Mouse (Mus musculus) ovary, adult 18-20 months (tissue): ENCODE measurements around the gene Fbxo28.
"Not testable (repeated sequence)": the region's sequence is repeated elsewhere in the genome, so short reads cannot be mapped to it uniquely, and the experiment has no call there.

Experiments used
- DNase-seq: peaks from one replicate; pipeline ENCODE4 v3.0.0; 2022; ENCODE audit warnings: low spot score, mixed read lengths

The Fbxo28 gene

GRCm38 (mm10) chr1:182341993-182342392 lies 564 bp upstream of the Fbxo28 start:
- no peak for DNase-seq

DNA sequence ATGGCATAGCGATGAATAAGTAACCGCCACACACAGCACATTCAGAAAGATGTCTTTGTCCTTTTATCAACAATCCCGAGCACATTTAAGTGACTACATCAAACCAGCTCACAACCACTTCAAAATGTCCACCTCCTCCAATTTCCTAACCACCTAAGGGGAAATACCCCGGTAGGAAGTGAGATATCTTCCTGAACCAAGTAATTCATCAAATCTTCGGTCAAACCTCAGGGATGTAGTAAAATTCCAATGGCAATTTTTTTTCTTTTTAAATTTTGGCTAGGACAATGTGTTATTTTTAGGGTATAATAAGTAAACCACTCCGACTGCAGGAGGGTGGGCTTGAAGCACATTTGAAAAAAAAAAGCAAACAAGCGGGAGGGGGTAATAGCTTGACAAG lies 1.1 kb downstream of the Fbxo28 start:
- DNase-seq, result no peak

GRCm38 (mm10) chr1:182338961-182339565 lies 2.4 kb downstream of the Fbxo28 start:
- DNase-seq, result no peak

DNA sequence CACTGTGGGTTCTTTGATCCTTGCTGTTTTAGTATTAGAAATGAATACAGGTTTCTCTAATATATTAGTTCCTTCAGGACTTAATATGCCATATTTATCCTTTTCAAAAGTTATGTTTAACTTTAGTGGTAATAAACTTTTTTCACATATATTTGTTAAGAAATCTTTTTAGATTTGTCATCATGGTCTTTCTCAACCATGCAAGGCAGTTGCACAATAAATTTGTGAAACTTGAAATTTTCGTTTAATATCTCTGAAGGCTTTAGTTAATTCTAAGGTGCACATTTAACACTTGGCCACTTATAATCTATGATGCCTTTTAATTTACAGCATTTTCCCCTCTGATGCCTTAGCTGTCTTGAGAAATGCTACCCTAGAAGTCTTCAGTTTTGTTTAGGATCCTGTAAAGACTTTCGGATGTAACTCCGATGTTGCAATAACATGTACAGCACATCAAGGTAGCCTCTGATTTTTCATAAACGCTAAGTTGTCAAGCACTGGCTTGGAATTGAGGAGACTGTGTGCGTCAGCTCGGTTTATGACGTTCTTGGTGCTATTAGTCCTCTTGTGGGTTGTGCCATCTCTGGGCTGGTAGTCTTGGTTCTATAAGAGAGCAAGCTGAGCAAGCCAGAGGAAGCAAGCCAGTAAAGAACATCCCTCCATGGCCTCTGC lies 7.5 kb downstream of the Fbxo28 start:
- DNase-seq, result no peak

DNA sequence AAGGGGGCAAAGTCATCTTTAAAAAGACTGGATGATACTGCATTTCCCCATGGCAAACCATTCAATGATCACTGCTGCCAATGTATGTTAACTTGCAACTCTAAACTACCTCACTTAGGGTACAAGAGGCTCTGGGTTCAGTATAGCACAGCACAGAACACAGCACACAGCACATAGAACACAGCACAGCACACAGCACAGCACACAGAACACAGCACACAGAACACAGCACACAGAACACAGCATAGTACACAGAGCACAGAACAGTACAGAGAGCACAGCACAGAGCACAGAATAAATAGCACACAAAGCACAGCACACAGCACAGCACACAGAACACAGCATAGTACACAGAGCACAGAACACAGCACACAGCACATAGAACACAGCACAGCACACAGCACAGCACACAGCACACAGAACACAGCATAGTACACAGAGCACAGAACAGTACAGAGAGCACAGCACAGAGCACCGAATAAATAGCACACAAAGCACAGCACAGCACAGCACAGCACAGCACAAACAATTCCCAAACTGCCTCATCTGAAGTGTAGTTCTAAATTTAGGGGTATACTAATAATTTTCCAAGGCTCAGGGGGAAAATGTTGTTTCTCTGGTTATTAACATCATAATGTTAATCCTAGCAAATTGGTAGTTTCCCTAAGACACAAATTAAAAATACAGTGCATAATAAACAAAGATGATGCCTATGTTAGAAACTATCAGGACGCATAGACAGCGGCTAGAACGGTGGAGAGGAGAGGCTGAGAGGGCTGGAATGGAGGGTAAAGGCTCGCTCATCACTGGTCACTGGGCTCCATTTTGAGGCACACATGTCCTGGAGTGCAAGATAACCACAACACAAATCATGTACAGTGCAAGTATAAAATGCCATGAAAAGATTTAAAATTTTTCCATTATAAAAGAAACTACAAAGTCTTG lies 9.1 kb downstream of the Fbxo28 start:
- DNase-seq, result no peak

DNA sequence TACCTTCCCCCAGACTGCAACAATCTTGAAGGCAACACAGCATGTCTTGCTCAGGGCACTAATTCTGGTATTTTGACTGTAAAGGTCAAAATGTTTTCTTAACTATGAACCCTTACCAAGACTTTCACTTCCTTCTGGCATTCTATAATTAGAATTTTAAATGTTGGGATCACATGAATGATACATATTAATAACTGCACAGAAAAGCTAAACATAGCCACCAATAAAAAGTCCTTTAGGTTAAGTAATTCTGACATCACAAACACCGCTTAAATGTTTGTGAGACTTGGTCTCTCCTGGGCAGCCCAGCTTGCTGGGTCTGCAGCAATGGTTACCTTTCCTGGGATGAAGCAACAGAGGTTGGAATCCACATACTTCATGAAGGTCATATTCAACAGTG lies 15.5 kb downstream of the Fbxo28 start:
- no peak for DNase-seq

GRCm38 (mm10) chr1:182324552-182324951 lies 16.9 kb downstream of the Fbxo28 start:
- no peak for DNase-seq

DNA sequence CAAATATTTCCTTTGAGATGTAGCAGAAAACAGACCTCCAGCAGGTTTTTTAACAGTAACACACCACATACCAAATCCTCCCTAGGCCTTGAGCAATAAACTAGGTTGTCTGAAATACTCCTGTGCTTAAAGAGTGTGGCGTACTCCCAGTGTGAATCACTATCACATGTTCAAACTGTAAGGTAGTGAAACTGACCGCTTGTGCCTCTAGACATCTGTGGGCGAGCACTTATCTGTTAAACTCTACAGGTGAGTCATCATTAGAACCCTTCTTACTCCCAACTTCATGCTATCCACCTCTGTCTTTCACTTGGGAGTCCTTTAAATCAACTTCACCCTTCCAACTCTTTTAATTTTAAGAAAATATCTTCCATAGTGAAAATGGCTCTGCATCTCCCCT lies 18.3 kb downstream of the Fbxo28 start:
- DNase-seq, result no peak

DNA sequence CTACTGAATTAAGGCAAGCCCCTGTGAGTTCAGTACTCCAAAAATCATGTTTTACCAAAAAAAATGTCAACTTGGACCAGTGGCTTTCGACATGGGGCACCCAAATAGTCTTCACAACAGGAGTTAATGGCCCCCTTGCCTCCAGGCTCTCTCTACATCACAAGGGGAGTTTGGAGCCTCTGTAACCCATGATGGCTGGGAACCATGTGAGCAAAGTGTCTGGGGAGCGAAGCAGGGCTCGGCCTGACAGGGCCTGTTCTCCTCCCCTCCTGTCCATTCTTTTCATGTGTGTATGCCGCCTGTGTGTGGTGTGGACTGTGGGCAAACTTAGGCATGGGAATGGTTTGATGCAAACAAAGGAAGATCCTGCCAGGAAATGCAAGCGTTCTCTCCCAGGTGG lies 27.2 kb downstream of the Fbxo28 start:
- no peak for DNase-seq

GRCm38 (mm10) chr1:182313181-182313580 lies 28.2 kb downstream of the Fbxo28 start:
- no peak for DNase-seq

DNA sequence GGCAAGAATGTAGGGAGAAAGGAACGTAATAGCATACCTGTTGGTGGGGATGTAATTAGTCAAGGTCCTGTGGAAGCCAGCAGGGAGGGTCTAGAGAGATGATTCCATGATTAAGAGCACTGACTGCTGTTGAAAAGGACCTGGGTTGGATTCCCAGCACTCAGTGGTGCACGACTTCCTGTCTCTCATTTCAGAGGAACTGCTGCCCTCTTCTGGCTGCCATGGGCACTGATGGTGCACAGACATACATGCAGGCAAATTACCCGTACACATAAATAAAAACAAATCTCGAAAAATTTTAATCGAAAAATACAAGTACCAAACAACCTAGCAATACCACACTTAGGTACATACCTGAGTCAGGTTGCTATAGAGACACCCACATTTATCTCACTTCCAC lies 30.1 kb downstream of the Fbxo28 start:
- no peak for DNase-seq

DNA sequence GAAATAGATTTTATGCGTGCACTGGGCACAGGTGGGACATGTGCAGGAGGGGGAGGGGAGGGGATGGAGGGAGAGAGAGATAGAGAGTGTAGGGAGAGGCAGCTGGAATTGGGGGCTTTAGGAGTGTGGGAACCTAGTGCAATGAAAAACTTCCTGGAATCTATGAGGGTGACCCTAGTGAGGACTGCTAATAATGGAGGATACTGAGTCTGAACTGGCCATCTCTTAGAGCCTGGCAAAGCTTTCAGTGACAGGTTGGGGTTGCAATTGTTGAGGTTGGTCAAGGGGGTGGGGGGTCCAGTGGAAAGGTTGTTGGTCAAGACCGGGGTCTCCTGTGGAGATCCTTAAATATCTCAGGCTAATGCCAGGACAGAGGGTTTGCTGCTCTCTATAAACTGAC lies 31.1 kb downstream of the Fbxo28 start:
- no peak for DNase-seq

DNA sequence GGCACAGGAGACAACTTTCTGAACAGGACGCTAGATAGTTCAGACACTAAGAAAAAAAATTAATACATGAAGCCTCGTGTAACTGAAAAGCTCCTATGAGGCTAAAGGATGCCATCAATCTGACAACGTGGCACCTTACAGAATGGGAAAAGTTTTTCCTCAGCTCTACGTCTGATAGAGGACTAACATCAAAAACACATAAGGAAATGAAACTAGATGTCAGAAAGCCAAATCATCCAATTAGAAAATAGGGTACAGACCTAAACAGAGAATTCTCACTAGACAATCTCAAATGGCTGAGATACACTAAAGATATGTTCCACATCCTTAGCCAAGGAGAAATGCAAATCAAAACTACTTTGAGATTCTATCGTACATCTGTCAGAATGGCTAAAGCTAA lies 32.0 kb downstream of the Fbxo28 start:
- no peak for DNase-seq

GRCm38 (mm10) chr1:182302916-182303315 lies 38.5 kb downstream of the Fbxo28 start:
- no peak for DNase-seq

DNA sequence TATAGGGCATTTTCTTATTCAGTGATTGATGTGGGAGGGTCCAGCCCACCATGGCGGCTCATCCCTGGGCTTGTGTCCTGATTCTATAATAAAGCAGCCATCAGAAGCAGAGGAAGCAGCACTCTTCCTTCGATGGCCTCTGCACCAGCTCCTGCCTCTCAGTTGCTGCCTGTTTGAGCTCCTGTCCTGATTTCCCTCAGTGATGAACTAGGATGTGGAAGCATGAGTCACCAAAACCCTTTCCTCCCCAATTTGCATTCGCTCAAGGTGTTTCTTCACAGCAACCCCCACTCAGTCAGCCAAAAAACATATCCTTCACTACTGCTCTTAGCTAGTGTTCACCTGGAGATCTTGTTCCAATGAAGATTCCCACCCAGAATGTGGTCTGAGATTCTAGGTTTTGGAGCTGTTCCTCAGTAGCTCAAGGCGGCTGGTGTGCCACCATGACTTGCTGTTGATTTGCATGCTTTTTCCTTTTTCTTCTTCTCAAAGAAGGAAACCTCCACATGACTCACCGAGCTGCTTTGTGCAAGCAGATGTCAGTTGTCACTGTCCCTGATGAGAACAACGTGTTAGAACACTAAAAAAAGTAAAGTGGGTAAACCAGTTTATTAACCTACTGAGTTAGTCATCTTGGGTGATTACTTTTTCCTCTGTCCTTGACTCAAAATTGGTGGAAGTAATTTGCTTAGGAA lies 39.1 kb downstream of the Fbxo28 start:
- no peak for DNase-seq

DNA sequence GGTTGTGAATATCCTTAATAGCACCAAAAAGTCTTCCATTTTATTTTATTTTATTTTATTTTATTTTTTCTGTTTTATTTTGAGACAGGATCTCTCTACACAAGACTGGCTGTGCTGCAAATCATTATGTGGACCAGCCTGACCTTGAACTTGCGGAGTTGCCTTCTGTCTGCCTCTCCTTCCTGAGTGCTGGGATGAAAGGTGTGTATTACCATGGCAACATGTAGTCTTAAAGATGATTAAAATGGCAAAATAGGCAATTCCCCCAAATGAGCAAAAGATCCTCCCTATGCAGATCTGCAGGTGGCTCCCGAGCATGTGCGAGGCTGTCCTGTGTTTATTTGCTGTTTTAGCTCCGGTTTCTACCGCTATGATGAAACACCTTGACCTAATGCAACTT lies 43.6 kb downstream of the Fbxo28 start:
- DNase-seq, result no peak

DNA sequence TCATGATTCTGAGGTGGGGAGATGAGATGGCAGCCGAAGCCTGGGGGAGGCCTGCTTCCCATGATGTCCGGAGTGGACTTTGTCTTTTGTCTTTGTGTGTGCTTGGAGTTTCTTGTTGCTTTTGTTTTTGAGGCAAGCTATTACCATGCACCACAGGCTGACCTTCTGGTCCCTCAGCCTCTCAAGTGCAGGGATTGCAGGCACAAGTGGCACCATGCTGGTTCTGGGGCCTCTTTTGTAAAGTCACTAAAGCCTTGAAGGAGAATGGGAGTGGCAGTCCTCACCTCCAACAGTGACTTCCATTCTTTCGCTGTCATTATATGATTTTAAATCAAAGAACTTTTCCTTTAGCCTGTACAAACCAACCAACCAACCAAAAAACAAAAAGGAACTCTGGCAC lies 44.2 kb downstream of the Fbxo28 start:
- DNase-seq, result no peak

DNA sequence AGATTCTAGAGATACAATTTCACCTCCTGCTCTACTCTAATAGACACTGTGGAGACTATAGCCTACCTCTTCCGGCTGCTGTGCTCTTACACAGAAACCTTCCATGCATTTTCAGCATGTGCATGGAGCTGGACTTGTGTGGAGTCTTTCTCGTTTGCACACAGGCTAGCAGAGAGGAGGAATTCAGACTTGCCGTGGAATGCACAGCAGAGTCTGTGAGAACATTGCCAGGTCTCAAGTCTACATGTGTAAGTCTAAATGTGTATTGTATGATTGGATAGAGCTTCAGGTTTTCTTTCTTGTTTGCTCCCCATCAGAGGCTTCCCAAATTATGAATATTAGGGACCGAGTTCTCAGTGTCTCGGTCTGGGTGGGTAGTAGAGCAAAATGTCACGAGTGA lies 44.6 kb downstream of the Fbxo28 start:
- DNase-seq, result no peak

GRCm38 (mm10) chr1:182296141-182296540 lies 45.3 kb downstream of the Fbxo28 start:
- DNase-seq, result no peak

- DNase-seq, result no peak
Measured at GRCm38 (mm10) chr1:182292291-182292690, 49.1 kb downstream of the Fbxo28 start.

GRCm38 (mm10) chr1:182290741-182291140 lies 50.7 kb downstream of the Fbxo28 start:
- DNase-seq, result not testable (repeated sequence)

- DNase-seq, result no peak
Measured at GRCm38 (mm10) chr1:182289781-182290180, 51.6 kb downstream of the Fbxo28 start.
